Mouse (Mus musculus) CH12.LX (cell line): ENCODE results near the gene Col7a1.

Source experiments
- CHD2 ChIP-seq: IDR thresholded peaks from 2 replicates; pipeline ENCODE4 v1.6.1; 2011; ENCODE audit warnings: low read length, improper control_type of control experiment
- CTCF ChIP-seq, 2 experiments: IDR thresholded peaks in 1 of 2; conservative IDR thresholded peaks in 1 of 2; 2 replicates each; pipeline ENCODE4 v1.5.1; 2011 to 2012; ENCODE audit warnings: low read depth in 2 of 2, low read length in 2 of 2, improper control_type of control experiment in 1 of 2, inconsistent platforms in 1 of 2, mild to moderate bottlenecking in 1 of 2, moderate library complexity in 1 of 2
- EP300 ChIP-seq: IDR thresholded peaks from 2 replicates; pipeline ENCODE4 v1.6.1; 2011; ENCODE audit warnings: low read length, improper control_type of control experiment
- ETS1 ChIP-seq: conservative IDR thresholded peaks from 2 replicates; pipeline ENCODE4 v1.6.1; 2012; ENCODE audit warnings: low read depth, mild to moderate bottlenecking, inconsistent platforms, low read length, improper control_type of control experiment, moderate library complexity
- JUND ChIP-seq: conservative IDR thresholded peaks from 2 replicates; pipeline ENCODE4 v1.6.1; 2011; ENCODE audit warnings: low read depth, low read length, improper control_type of control experiment
- MYC ChIP-seq: IDR thresholded peaks from 2 replicates; pipeline ENCODE4 v1.6.1; 2011; ENCODE audit warnings: low read depth, mild to moderate bottlenecking, improper control_type of control experiment, low read length
- POLR2A ChIP-seq: IDR thresholded peaks from 2 replicates; pipeline ENCODE4 v1.6.1; 2011; ENCODE audit warnings: low read depth, mild to moderate bottlenecking, improper control_type of control experiment, low read length
- UBTF ChIP-seq: IDR thresholded peaks from 2 replicates; pipeline ENCODE4 v1.6.1; 2012; ENCODE audit warnings: low read depth, mild to moderate bottlenecking, inconsistent platforms, low read length, improper control_type of control experiment, moderate library complexity
- USF1 ChIP-seq: IDR thresholded peaks from 2 replicates; pipeline ENCODE4 v1.6.1; 2014; ENCODE audit warnings: low read depth, mild to moderate bottlenecking, inconsistent platforms, low read length, improper control_type of control experiment
- ZMIZ1 ChIP-seq: IDR thresholded peaks from 2 replicates; pipeline ENCODE4 v1.6.1; 2012; ENCODE audit warnings: low read depth, mild to moderate bottlenecking, inconsistent platforms, low read length, improper control_type of control experiment

DNA sequence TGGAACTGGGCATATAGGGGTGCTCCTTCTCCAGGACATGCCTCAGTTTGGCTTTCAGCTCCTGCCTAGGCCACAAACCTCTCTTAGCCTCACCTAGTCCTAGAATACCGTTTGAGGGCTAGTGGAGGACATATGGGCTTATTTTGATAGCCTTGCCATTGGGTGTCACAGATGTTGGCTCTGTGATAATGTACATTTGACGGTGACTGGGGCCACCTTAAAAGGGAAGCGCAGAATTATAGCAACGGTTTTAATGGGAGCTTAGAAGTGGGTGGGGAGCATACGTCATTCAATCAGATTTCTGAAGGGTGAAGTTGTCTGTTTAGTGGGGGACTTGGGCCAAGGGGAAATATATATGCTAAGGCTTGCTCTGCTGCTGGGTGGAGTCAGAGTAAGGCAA is 7.8 kb upstream of the Col7a1 start:
- TF ChIP-seq POLR2A (no peak), EP300 (no peak), CHD2 (no peak), ZMIZ1 (no peak), UBTF (no peak), JUND (no peak), CTCF (conservative IDR thresholded peaks at IDR 0.05 in 1 of 2, IDR thresholded peaks at IDR 0.05 in 1 of 2; ENCODE audit: low read depth in 2 of 2, low read length in 2 of 2) (no peak), USF1 (no peak), MYC (no peak), ETS1 (no peak)
